Mouse (Mus musculus): ENCODE results near the gene Otud7b. TPM values are rescaled to one million over a fixed set of nuclear protein-coding genes. Genes with fewer than 3 reads are reported as not detected.

The Otud7b gene
- total RNA-seq, 2 experiments from 2014 or later = 2.1 to 6.1 TPM

DNA sequence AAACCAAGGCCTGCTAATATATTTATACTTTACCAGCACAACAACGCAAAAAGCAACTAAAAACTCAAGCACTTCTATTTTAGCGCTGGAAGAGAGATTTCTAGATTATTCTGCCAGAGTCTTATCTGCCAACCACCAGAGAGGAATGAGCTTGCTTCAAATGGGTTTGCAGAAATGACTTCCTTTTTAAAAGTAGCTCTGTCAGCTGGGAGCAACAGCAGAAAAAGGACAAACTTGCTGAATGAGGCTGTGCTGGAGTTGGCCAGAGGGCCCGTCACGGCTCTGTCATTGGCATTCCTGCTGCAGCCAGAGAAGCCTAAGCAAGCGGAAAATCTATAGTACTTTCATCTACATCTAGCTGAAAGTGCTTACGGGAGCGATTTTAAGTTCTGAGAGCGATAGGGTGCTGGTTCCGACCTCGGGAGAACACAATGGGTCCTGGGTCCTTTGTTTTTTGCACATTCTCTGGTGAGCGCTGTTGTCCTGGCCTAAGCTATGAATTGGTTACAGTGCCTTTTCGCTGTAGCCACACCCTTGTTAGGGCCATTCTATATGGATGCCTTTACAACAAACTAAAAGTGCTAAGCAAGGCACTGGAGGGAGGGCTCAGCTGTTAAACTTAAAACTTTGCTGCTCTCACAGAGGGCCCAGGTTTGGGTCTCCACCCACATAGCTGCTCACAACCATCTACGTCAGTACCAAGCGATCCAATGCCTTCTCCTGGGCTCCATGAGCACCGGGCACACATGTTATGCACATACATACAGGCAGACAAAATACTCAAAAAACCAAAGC is 21.4 kb upstream of the Otud7b start:
- ATAC-seq (replicated peaks; ENCODE audit: low FRiP score, poor library complexity, severe bottlenecking) = no peak

DNA sequence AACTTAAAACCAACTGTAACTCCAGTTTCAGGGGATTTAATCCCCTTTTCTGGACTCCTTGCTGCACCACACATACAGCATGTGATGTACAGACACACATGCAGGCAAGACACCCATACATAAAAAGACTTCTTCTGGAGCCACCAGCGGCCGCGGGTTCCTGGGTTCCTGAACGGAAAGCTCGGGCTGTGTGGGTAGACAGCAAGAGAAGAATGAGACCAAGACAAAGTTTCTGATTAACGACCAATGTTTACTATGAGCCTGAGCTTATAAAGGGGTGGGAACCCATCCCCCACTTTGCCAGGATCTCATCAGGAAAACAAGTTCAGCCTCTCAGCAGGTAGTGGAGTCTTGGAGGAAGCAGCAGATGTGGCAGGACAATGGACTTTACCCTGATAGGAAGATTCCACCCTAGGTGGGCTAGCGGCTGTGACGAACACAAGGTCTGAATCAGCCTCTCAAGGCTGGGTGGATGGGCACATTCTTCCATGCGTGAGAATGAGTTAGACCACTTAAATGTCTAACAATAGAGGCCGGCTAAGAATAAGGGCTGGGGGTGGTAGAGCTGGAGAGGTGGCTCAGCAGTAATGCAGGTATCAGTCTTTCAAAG is 20.1 kb upstream of the Otud7b start:
- no peak for ATAC-seq (replicated peaks; ENCODE audit: low FRiP score, poor library complexity, severe bottlenecking)

DNA sequence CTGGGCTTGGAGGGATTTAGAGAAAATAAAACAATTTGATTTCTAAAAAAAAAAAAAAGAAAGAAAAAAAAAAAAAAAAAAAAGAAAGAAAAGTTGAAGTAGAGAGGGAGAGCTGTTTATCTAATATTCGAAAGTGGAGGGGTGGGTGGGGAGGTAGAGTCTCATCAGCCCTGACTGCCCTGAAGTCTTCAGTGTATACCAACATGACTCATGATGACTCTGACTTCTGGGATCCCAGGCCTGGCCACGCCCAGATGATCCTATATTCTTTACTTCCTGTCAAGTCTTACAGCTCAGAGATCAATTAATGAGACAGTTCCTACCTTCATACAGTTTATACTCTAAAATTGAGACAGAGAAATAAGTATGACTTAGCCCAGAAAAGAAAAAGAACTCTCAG is 17.1 kb upstream of the Otud7b start:
- peak; percentile 81 for ATAC-seq (replicated peaks; ENCODE audit: low FRiP score, poor library complexity, severe bottlenecking)

DNA sequence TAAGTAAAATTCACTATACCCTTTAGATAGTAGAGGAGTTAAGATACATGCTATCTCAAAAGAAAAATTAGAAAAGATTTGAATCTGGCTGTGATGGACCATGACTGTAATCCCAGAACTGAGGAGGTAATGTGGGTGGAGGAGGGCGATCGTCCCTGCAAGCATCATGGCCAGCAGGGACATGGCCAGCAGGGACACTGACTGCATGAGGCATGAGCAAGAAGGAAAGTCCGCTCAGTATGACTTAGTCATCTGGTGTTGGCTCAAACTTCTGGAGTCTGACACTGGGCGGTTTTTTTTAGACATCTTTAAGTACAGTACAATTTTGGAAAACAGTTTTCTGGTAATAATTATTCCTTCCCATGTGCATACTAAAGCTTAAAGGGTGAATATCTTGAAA is 16.5 kb upstream of the Otud7b start:
- ATAC-seq (replicated peaks; ENCODE audit: low FRiP score, poor library complexity, severe bottlenecking) = no peak

DNA sequence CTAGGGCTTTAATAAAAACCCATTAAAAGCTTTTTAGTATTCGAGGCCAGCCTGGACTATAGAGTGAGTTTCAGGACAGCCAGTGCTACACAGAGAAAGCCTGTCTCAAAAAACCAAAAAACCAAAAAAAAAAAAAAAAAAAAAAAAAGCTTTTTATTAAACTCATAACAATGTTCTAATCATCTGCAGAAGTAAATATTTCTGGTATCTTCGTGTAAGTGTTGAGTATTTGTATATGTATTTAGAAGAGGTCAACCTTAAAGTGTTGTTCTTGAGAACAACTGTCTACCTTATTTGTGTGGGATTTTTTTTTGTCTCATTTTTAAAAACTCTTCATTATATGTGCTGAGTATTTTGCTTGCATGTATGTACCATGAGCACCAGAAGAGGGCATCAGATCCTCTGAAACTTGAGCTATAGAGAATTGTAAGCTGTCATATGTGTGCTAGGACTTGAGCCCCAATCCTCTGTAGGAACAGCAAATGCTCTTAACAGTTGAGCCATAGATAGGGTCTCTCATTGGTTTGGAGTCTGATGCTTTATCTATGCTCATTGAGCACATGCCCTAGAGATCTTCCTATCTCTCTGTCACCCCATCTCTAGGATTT is 14.3 kb upstream of the Otud7b start:
- no peak for ATAC-seq (replicated peaks; ENCODE audit: low FRiP score, poor library complexity, severe bottlenecking)

DNA sequence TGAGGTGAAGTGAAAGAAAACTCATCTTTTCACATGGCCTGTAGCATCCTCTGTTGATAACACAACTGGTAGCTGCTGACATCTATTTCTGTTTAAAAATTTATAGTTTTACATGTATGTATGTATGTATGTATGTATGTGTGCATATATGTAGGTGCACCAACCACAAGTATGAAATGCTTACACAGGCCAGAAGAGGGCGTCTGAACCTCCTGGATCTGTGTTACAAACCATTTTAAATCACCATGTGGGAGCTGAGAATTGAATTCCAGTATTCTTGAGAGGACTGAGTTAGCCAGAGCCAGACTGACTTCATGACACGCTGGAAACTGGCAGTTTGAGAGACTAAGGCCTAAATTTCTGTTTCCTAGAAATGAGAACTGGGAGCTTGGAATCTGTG is 13.2 kb upstream of the Otud7b start:
- no peak for ATAC-seq (replicated peaks; ENCODE audit: low FRiP score, poor library complexity, severe bottlenecking)

DNA sequence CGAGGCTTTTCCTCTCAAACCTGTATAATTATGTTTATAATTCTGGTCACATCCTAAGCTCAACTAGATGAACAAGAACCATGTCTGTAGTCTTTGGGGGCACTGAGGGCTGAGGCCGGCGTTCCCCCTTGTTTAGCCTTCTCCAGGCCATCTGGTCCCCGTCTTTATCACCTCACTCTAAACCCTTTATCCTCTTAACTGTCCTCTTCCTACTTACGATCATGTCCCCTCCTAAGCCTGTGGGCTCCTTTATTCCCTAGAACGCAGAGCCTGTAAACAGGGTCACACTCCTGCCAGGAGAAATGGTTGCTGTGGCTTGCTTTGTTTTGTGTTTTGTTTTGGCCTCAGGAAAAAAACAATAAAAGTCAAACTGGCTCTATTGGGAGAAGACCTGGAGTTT is 12.4 kb upstream of the Otud7b start:
- no peak for ATAC-seq (replicated peaks; ENCODE audit: low FRiP score, poor library complexity, severe bottlenecking)

DNA sequence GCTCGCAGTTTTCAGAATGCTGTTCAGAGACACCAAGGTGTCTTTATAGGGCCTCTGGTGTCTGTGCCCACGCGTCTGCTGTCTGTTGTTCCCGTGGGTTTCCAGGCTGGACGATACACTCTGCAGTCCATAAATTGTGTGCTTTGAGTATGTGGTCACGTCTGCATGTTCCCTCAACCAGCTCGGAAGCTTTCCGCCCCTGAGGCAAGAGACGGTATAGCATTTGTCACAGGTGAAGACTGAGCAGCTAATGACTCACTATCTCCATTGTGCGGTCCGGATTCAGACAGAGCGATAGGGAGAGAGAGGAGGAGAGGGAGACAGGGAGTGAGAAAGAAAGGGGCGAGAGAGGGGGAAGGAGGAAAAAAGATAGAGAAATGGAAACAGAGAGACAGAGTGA is 10.8 kb upstream of the Otud7b start:
- no peak for ATAC-seq (replicated peaks; ENCODE audit: low FRiP score, poor library complexity, severe bottlenecking)

DNA sequence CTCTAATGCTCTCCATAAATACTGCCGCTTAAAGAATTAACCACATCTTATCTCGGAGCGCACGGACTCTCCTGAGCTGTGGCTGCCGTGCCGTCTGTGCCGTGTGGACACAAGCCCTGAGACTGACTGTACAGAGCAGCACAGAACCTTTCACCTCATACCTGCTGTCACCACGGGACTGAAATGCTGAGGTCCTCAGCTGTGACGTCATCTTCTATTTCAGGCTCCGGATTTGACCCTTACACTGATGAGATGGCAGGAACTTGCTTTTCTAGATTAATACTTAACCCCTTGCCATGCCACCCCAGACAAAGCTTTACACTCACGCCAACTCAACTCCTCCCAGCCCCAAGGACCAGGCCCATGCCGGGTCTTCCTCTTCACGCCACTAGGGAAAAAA is 10.1 kb upstream of the Otud7b start:
- ATAC-seq (replicated peaks; ENCODE audit: low FRiP score, poor library complexity, severe bottlenecking) = no peak

DNA sequence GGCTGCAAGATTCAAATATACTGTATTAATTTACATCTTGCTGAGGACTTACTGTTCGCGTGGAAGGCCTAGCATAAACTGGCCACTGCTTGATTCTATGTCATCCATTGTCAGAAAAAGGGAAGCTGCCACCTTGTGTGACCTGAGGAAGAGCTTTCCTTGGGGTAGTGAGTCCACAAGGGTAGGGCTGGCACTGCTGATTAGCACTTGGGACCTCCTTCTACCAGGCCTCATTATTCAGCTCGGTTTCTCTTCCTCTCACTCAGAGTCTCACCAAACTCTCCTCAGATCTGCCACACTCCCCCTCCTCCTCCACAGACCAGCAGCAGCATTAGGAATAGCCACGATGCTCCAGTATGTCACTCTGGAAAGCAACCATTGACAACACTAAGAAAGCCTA is 6.2 kb upstream of the Otud7b start:
- ATAC-seq (replicated peaks; ENCODE audit: low FRiP score, poor library complexity, severe bottlenecking) = no peak

DNA sequence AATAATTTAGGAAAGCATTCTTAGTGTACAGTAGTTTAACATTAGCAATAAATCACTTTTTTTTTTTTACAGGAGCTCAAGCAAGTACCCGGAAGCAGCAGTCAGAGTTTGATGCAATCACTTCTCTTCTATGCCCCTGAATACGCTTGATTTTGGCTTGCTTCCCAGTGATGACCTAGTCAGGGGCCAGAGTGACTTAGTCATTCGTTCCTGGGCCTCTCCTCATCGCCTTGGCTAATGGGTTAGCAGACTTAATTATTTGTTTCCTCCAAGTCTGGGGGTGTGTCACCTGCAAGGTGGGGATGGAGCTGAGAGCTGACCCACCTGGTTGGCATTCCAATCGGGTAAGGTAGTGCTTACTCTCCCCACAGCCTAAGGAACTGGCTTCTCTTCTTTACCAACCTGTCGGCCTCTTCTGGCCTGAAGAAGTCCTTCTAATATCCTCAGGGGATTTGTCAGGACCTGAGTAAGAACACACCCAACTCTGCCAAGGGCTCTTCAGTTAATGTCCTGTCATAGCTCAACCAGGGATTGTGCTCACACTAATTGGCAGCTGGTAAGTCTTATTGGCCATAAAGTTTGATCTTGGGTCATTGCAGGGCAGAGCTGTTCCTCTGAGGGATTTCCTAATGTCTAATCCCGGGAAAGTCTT is 5.6 kb upstream of the Otud7b start:
- no peak for ATAC-seq (replicated peaks; ENCODE audit: low FRiP score, poor library complexity, severe bottlenecking)

DNA sequence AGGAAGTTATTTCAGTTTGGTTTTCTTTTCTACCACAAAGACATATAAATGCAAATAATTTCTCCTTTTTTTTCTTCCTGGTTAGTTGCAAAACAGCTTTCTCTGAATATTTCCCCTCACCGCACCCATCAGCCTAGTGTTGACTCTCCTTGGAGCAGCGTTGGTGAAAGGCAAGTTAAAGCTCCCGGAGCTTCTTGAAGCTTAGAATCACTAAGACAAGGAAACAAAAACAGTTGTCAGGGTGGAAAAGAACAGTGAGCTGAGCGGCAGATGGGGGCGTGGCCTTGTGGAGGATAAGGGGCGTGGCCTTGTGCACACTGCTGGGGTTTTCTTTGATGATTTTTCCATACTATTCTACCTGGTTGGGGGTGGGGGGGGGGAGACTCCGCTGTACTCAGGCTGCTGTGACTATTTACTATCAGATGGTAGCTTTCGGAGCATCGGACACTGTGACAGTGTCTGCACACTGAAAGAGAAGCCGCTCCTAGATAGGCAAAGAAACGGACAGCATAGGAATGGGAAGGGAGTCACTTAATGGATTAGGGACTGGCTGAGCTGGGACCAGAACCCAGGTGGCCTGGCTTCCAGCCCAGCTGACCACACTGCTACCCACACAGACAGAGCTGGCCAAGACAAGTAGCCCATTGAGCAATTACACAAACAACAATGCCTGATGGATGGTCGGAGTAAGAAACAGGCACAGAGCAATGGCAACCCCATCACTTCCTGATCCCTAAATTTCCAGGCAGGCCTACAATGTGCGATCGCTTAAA is 2.0 kb upstream of the Otud7b start:
- ATAC-seq (replicated peaks; ENCODE audit: low FRiP score, poor library complexity, severe bottlenecking) = 0 out of 2 replicates have a peak, but pooled peaks have one; percentile 48

DNA sequence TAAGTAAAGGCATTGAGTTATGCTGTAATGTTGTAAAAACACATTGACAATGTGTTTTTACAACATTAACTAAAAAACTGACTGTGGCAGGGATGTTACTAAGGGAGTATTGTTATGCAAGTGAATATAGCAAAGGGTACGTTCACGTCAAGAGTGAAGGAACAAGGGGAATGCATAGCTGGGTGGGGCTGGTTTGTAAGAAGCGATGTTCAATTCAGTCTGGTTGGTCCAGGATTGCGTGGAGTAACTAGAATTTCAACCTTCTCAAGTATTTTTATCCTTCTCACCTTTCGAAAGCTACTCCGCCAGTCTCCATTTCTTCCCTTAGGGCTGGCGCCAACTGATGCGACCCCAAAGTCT is 446 bp upstream of the Otud7b start:
- ATAC-seq (replicated peaks; ENCODE audit: low FRiP score, poor library complexity, severe bottlenecking) = peak; percentile 14

DNA sequence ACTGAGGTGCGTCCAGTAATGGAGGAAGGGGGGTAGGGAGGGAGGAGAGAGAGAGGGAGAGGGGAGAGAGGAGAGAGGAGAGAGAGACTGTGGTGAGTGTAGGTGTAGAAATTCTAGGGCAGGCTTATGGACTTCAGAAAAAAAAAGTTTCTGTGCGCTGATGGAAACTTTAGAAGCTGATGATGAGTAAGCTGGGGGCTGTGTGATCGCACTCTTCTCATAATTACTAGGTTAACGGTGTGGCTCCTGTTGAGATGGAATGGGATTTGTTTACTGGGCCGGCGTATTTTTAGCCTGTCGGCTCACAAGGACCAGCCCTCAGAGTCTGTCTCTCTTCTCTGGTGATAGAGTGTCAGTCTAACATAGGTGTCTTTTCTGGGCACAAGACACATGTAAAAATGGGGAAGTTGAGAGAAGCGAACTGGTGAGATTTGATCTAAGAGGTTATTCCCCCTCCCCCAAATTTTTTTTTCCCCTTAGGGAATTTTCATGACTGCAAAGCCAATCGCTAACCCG is 963 bp downstream of the Otud7b start:
- ATAC-seq (replicated peaks; ENCODE audit: low FRiP score, poor library complexity, severe bottlenecking) = peak; percentile 38

DNA sequence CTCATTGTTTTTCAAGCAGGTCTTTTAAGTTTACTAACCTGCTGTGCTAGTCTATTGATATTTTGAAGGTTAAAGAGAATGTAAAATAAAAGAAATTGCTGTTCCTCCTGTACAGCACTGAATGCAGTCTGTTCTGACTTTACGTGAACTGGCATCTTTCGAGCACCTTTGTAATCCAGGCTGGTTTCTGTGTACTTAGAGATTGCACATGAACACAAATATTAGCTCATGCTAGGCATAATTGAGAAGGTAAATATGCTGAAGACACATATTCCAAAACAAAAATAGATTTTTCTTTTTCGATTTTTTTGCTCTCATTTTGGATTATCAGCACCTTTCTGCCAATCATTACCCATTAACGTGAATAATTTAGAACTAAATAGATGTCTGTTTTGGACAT is 1.8 kb downstream of the Otud7b start:
- ATAC-seq (replicated peaks; ENCODE audit: low FRiP score, poor library complexity, severe bottlenecking) = no peak

DNA sequence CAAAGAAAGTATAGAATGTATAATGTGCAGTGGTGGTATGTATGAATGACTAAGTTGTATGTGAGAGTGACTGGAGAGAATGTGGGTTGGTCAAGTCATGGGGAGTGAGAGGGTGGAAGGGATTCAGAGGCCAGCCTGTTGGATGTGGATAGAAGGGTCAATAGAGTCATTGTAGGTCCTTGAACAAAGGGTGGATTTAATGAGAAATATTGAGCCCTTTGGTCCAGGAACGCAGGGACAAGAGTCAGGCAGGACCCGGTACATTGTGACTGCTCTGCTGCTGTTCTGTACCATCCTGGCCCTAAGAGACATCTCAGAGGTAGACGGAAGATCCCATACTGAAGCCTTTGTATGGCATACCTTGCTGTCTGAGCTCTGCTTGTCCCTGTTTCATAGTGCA is 4.0 kb downstream of the Otud7b start:
- ATAC-seq (replicated peaks; ENCODE audit: low FRiP score, poor library complexity, severe bottlenecking) = no peak

DNA sequence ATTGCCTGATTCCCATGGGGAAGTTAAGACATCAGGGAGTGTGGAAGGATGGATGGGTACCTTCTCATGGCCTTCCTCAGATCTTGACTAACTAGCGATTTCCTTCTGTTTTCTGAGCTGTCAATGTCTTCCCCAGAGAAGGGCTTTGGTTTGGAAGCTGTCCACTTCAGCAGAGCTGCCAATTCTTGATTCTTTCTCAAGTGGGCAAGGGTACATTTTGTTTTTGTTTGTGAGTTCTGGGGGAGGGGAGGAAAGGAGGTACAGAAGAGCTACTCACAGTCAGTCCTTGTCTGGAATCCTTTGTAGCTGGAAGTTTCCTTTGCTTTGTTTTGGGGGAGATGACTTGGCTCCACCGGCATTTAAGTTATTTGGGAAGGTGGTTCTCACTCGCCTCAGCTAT is 8.9 kb downstream of the Otud7b start:
- ATAC-seq (replicated peaks; ENCODE audit: low FRiP score, poor library complexity, severe bottlenecking) = no peak

DNA sequence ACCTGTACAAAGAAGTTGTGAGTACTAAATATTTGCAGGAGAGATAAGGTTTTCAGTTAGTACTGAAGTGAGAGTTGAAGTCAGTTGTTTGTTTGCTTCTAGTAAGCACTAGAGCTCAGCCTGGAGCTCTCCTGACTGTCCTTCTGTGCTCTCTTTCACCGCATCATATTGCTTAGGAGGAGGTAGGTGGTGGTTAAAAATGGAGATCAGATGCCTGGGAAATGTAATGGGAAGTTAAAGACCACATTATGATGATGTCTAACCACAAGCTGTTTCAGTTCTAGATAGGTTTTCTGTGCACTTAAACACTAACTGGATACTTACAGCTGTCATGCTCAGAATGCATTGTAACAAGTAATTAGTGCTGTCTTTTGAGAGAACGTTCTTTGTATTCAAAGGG is 13.8 kb downstream of the Otud7b start:
- ATAC-seq (replicated peaks; ENCODE audit: low FRiP score, poor library complexity, severe bottlenecking) = no peak

DNA sequence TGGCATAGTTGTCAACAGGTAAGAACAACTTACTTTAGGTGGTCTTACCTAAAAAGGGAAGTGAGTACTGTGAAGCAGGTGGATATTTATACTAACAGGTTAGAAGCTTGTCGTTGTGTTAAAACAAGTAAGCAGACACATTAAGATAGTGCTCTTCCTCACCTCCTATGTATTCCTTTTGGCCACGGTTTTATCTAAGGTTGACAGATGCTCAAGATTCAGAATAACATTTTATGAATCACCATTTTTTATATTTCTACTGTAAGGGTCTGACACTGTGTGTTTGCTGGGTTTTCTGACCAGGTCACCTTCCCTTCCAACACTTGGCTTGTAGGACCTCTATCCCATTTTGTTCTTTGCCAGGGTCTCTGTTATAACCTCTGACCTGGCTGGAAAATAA is 14.4 kb downstream of the Otud7b start:
- no peak for ATAC-seq (replicated peaks; ENCODE audit: low FRiP score, poor library complexity, severe bottlenecking)

DNA sequence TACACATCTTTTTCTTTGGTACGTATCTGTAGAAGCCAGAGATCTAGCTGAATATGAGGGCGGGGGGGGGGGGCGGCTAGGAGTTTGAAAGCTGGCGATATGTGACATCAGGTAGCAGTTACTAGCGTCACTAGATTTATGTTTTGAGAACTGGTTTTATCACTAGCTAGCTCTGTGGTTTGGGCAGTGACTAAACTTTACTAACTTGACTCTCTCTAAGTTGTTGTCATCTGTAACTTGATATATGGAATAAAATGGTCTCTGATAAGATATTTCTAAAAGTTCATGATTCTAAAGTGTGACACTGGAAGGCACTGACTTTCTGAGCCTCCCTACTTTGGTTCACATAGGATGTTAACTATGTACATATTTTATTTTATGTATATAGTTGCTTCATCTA is 19.9 kb downstream of the Otud7b start:
- no peak for ATAC-seq (replicated peaks; ENCODE audit: low FRiP score, poor library complexity, severe bottlenecking)
